Mouse (Mus musculus): ENCODE measurements around the gene Epha2. TPM values are rescaled to one million over a fixed set of nuclear protein-coding genes. Genes with fewer than 3 reads are reported as not detected.
A peak's percentile ranks its signal among the peaks of the same experiment; 100 is the strongest.

Epha2 gene
- polyA plus RNA-seq (2015; fragmentation: Nextera tagmentation; extraction: Ambion mirVana) = 9.7 and 10.3 TPM in 2 replicates

DNA sequence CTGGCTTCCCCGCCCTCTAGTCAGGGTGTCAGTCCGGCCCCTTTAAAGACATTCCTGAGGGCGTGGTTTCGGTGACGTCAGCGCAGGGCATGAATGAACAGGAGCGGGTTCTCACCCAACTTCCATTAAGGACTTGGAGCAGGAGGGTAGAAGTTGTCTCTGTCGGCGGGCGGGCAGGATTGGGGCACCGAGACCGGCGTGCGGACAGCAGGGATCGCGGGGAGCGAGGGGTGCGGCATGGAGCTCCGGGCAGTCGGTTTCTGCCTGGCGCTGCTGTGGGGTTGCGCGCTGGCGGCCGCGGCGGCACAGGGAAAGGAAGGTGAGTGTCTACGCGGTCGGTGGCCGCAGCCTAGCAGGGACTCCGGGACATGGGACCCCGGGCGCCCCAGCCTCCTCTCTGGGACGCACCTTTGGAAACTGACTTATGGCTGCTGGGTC lies at the start of gene Epha2:
Gene Epha2, plus strand, starts transcription at position 125 of the 438 bp plus-strand sequence.
- Histone ChIP-seq H3K36me3 (ENCODE audit: insufficient read depth, low read length) (no peaks in the 10 kb centered on the region), H3K9ac (replicated peaks; ENCODE audit: low read depth) (peak within 1 kb of the TSS; percentile 90), H3K9me3 (ENCODE audit: low read length) (no peaks in the 10 kb centered on the region), H3K4me2 (replicated peaks; ENCODE audit: low read depth, low read length) (peak within 1 kb of the TSS; percentile 73), H3K4me3 (ENCODE audit: low read depth, low read length) (peak within 1 kb of the TSS; percentile 76), H3K27ac (ENCODE audit: low read length) (peak within 1 kb of the TSS; percentile 85), H3K27me3 (replicated peaks; ENCODE audit: insufficient read depth, low read length) (no peaks in the 10 kb centered on the region), H3K4me1 (ENCODE audit: insufficient read depth, low read depth, low read length) (peaks cover 5% of the 10 kb centered on the region; the same call in 1 of the 2 replicates)
- DNase-seq (ENCODE audit: low spot score) (peak; percentile 92), ATAC-seq (peak; percentile 71)
- 3% methylated on average over 35 of the region's 35 CpGs for whole genome bisulfite sequencing
- TF ChIP-seq CTCF (IDR thresholded peaks at IDR 0.05) (no peak), EP300 (IDR thresholded peaks at IDR 0.05) (no peak)

DNA sequence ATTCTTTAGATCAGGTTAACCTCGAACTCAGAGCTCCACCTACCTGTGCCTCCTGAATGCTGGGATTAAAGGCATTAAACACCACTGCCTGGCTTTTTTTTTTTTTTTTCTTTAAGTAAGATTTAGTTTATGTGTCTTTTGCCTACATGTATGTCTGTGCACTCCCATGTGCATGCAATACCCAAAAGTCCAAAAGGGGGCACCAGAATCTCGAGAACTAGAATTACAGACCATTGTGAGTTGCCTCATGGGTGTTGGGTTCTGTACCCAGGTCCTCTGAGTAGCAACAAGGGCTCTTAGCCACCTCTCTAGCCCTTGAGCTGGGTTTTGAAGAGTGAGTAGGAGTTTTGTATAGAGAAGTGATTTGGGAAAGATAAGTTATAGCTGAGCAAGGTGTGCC lies 48.4 kb upstream of the Epha2 start:
- no peak for TF ChIP-seq EP300 (IDR thresholded peaks at IDR 0.05)
- TF ChIP-seq CTCF (IDR thresholded peaks at IDR 0.05) = peak; percentile 42
- no peak for ATAC-seq
- Histone ChIP-seq H3K9me3 (ENCODE audit: low read length) (no peaks in the 10 kb centered on the region), H3K4me2 (replicated peaks; ENCODE audit: low read depth, low read length) (no peak overlapping the region), H3K4me1 (ENCODE audit: insufficient read depth, low read depth, low read length) (no peaks in the 10 kb centered on the region), H3K36me3 (ENCODE audit: insufficient read depth, low read length) (no peaks in the 10 kb centered on the region), H3K9ac (replicated peaks; ENCODE audit: low read depth) (no peak overlapping the region), H3K27ac (ENCODE audit: low read length) (no peak overlapping the region), H3K4me3 (ENCODE audit: low read depth, low read length) (no peak overlapping the region), H3K27me3 (replicated peaks; ENCODE audit: insufficient read depth, low read length) (no peaks in the 10 kb centered on the region)
- 65% methylated on average over 2 of the region's 2 CpGs for WGBS
- no peak for DNase-seq (ENCODE audit: low spot score)

DNA sequence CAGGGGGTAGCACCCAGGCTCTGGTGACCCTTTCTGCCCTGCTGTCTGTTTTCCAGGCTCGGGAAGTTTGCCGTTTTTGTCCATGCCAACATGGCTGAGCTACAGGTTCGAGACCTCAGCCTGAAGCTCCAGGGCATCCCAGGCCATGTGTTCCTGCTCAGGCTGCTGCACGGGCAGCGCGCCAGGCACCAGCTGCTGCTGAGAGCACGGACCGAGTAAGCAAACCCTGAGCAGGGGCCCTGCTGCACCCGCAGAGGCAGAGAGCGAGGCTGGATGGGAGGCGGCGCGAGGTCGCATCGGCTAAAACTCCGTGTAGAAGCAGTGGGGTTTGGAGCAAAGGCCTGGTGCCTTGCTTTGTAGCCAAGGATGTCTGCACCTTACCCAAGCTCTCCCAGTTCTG lies 46.8 kb upstream of the Epha2 start:
- H3K4me1 ChIP-seq (ENCODE audit: insufficient read depth, low read depth, low read length) = no peaks in the 10 kb centered on the region
- no peaks in the 10 kb centered on the region for H3K36me3 ChIP-seq (ENCODE audit: insufficient read depth, low read length)
- no peak overlapping the region for H3K9ac ChIP-seq (replicated peaks; ENCODE audit: low read depth)
- ATAC-seq = peak; percentile 41; the same call in 1 of the 2 replicates
- no peaks in the 10 kb centered on the region for H3K9me3 ChIP-seq (ENCODE audit: low read length)
- TF ChIP-seq CTCF (IDR thresholded peaks at IDR 0.05) = no peak
- TF ChIP-seq EP300 (IDR thresholded peaks at IDR 0.05) = no peak
- peak; percentile 42 for DNase-seq (ENCODE audit: low spot score)
- H3K27ac ChIP-seq (ENCODE audit: low read length) = no peak overlapping the region
- H3K4me3 ChIP-seq (ENCODE audit: low read depth, low read length) = no peak overlapping the region
- WGBS = 68% methylated on average over 16 of the region's 16 CpGs
- no peaks in the 10 kb centered on the region for H3K27me3 ChIP-seq (replicated peaks; ENCODE audit: insufficient read depth, low read length)
- no peak overlapping the region for H3K4me2 ChIP-seq (replicated peaks; ENCODE audit: low read depth, low read length)

DNA sequence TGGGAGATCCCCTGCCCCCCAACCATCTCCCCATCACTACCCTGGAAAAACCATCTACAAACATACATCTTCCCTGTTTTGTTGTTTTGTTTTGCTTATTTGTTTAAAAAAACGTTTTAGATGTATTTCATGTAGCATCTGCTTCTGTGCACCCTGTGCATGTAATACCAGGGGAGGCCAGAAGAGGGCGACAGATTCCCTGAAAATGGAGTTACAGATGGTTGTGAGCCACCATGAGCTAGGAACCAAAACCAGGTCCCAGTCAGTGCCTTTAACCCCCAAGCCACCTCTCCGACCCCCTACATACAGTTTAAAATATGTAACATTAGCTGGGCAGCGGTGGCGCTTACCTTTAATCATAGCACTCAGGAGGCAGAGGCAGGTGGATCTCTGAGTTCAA lies 43.6 kb upstream of the Epha2 start:
- Histone ChIP-seq H3K36me3 (ENCODE audit: insufficient read depth, low read length) (no peaks in the 10 kb centered on the region), H3K9me3 (ENCODE audit: low read length) (no peaks in the 10 kb centered on the region), H3K27me3 (replicated peaks; ENCODE audit: insufficient read depth, low read length) (no peaks in the 10 kb centered on the region), H3K9ac (replicated peaks; ENCODE audit: low read depth) (no peak overlapping the region), H3K4me3 (ENCODE audit: low read depth, low read length) (no peak overlapping the region), H3K27ac (ENCODE audit: low read length) (no peak overlapping the region), H3K4me2 (replicated peaks; ENCODE audit: low read depth, low read length) (no peak overlapping the region), H3K4me1 (ENCODE audit: insufficient read depth, low read depth, low read length) (no peaks in the 10 kb centered on the region)
- ATAC-seq = no peak
- 69% methylated on average over 5 of the region's 5 CpGs for WGBS
- TF ChIP-seq CTCF (IDR thresholded peaks at IDR 0.05) (peak; percentile 76), EP300 (IDR thresholded peaks at IDR 0.05) (no peak)
- DNase-seq (ENCODE audit: low spot score) = no peak

DNA sequence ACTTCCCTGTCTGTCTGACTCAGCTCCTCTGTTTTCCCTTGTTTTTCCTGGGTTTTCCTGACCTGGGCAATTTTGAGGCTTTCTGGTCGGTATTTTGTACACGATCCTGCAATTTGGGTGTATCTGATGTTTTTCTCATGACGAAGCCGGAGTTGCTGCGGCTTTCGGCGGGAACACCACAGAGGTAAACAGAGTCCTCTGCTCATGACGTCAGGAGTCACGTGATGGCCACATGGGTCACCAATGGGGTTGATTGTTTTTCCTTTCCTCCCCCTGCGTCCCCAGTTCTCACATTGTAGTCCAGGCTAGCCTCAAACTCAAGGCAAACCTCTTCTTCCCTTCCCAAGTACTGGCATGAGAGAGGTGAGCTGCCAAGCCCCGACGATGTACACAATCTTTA lies 41.6 kb upstream of the Epha2 start:
- no peaks in the 10 kb centered on the region for H3K4me1 ChIP-seq (ENCODE audit: insufficient read depth, low read depth, low read length)
- no peak overlapping the region for H3K27ac ChIP-seq (ENCODE audit: low read length)
- 66% methylated on average over 12 of the region's 12 CpGs for WGBS
- ATAC-seq = no peak
- H3K27me3 ChIP-seq (replicated peaks; ENCODE audit: insufficient read depth, low read length) = no peaks in the 10 kb centered on the region
- no peaks in the 10 kb centered on the region for H3K36me3 ChIP-seq (ENCODE audit: insufficient read depth, low read length)
- H3K4me3 ChIP-seq (ENCODE audit: low read depth, low read length) = no peak overlapping the region
- no peak for TF ChIP-seq EP300 (IDR thresholded peaks at IDR 0.05)
- no peak for TF ChIP-seq CTCF (IDR thresholded peaks at IDR 0.05)
- H3K4me2 ChIP-seq (replicated peaks; ENCODE audit: low read depth, low read length) = peak overlapping the region; percentile 48
- no peak for DNase-seq (ENCODE audit: low spot score)
- no peaks in the 10 kb centered on the region for H3K9me3 ChIP-seq (ENCODE audit: low read length)
- H3K9ac ChIP-seq (replicated peaks; ENCODE audit: low read depth) = no peak overlapping the region

DNA sequence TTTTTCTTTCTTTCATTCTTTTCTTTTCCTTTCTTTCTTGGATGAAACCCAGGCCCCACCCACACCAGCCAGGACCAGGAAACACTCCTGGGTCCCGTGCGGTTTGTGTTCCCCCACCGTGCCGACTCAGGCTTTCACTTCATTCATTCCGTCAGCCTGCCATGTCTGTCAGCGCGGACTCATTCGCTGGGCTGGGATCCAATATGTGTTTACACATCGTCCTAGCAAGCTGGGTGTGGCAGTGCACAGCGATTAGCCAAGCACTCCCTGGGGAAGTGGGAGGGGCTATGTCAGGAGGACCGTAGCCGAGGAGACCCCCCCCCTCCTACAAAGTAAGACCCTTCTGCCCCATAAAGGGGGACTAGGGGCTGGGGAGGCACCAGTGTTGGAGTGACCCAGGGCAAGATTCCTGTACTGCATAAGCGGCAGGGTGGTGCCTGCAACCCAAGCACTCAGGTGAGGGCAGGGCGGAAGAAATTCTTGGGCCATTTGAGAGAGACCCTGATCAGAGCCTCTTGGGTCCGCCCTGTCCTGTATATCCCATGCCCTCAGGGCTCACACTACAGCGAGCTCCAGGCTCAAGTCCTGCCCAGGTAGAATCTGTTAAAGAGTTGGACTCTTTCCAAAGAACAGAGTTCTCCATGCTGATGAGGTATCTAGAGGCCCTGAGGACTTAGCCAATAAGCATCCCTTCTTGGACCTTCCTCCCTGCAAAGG lies 40.9 kb upstream of the Epha2 start:
- Histone ChIP-seq H3K27me3 (replicated peaks; ENCODE audit: insufficient read depth, low read length) (no peaks in the 10 kb centered on the region), H3K27ac (ENCODE audit: low read length) (peak overlapping the region; percentile 26; the same call in 1 of the 2 replicates), H3K9ac (replicated peaks; ENCODE audit: low read depth) (no peak overlapping the region), H3K4me1 (ENCODE audit: insufficient read depth, low read depth, low read length) (no peaks in the 10 kb centered on the region), H3K9me3 (ENCODE audit: low read length) (no peaks in the 10 kb centered on the region), H3K4me3 (ENCODE audit: low read depth, low read length) (peak overlapping the region; percentile 16; the same call in 1 of the 2 replicates), H3K4me2 (replicated peaks; ENCODE audit: low read depth, low read length) (peak overlapping the region; percentile 48), H3K36me3 (ENCODE audit: insufficient read depth, low read length) (no peaks in the 10 kb centered on the region)
- ATAC-seq = peak; percentile 91
- 13% methylated on average over 16 of the region's 16 CpGs for whole genome bisulfite sequencing
- 0 out of 2 replicates have a peak, but pooled peaks have one; percentile 5 for TF ChIP-seq EP300 (IDR thresholded peaks at IDR 0.05)
- TF ChIP-seq CTCF (IDR thresholded peaks at IDR 0.05) = no peak
- peak; percentile 95 for DNase-seq (ENCODE audit: low spot score)

All from lung, postnatal 0 days (tissue).